Mouse (Mus musculus) embryonic facial prominence, embryonic 14.5 days (tissue): Measurements from ENCODE around the gene Mindy1. TPM values are rescaled to one million over a fixed set of nuclear protein-coding genes. Genes with fewer than 3 reads are reported as not detected.
"Not testable (repeated sequence)": the region's sequence is repeated elsewhere in the genome, so short reads cannot be mapped to it uniquely, and the experiment has no call there.

ENCODE experiments used
- ATAC-seq: fragments of 200-750 bp; cut with Nextera tagmentation; 2 replicates; pipeline ENCODE4 v1.8.0; 2017; ENCODE audit warnings: low read depth, moderate number of reproducible peaks, moderate TSS enrichment
- DNase-seq: peaks from one replicate; pipeline ENCODE4 v3.0.0-alpha.2; 2015; ENCODE audit warnings: low spot score
- H3K27ac ChIP-seq: fragments of 300-500 bp; sonication (generic); replicated peaks from 2 replicates; pipeline ENCODE4 v1.5.1; 2014; ENCODE audit warnings: low read depth, mild to moderate bottlenecking, low read length, moderate library complexity
- H3K27me3 ChIP-seq: fragments of 300-500 bp; sonication (generic); replicated peaks from 2 replicates; pipeline ENCODE4 v1.6.1; 2014; ENCODE audit warnings: low read length; ENCODE audit not compliant: control insufficient read depth, insufficient read depth
- H3K36me3 ChIP-seq: fragments of 300-500 bp; sonication (generic); 2 replicates; pipeline ENCODE4 v1.6.1; 2014; ENCODE audit warnings: low read length, mixed read lengths; ENCODE audit not compliant: control insufficient read depth, insufficient read depth
- H3K4me1 ChIP-seq: fragments of 300-500 bp; sonication (generic); 2 replicates; pipeline ENCODE4 v1.6.1; 2014; ENCODE audit warnings: antibody characterized with exemption, low read length; ENCODE audit not compliant: control insufficient read depth, insufficient read depth
- H3K4me2 ChIP-seq: fragments of 300-500 bp; sonication (generic); 2 replicates; pipeline ENCODE4 v1.6.1; 2014; ENCODE audit warnings: low read depth, mild to moderate bottlenecking, low read length, moderate library complexity, mixed read lengths
- H3K4me3 ChIP-seq: fragments of 300-500 bp; sonication (generic); 2 replicates; pipeline ENCODE4 v1.5.1; 2014; ENCODE audit warnings: low read depth, mild to moderate bottlenecking, low read length
- H3K9ac ChIP-seq: fragments of 300-500 bp; sonication (generic); 2 replicates; pipeline ENCODE4 v1.6.1; 2014; ENCODE audit warnings: low read depth, mild to moderate bottlenecking, low read length, moderate library complexity, mixed read lengths
- H3K9me3 ChIP-seq: fragments of 300-500 bp; sonication (generic); 2 replicates; pipeline ENCODE4 v1.6.1; 2016; ENCODE audit warnings: low read length; ENCODE audit not compliant: control insufficient read depth
- WGBS: fragments of 180-500 bp; shearing (Covaris S2); extraction: QIAGEN DNeasy Blood & Tissue Kit; methylation state at CpG from one replicate; pipeline ENCODE4 v1.1.7; 2014; 5-methylcytosine and 5-hydroxymethylcytosine counted together
- polyA plus RNA-seq: library from polyadenylated mRNA; unstranded; fragments of >200 nt; fragmentation: Nextera tagmentation; extraction: Ambion mirVana; gene quantifications from 2 replicates; pipeline ENCODE4 v1.2.1, GENCODE M21; 2014

Gene Mindy1
- polyA plus RNA-seq, 1 experiment from 2014 or later, result 37.7 TPM

DNA sequence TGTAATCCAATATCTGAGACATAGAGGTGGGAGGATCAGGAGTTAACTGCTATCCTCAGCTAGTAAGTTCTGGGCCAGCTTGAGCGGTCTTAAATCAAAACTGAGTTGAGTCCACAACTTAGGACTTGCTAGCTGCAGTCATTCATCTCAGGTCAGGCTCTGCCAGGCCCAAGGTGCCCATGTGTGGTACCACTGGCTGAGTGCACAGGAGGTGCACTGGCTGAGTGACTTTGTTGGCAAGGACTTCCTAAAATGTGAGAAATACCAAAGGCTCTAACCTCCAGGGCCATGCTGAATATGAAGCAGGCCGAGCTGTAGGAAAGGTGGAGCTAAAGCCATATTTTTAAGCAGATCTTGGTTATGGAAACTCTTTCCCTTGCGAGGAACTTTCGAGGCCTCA lies 56.2 kb downstream of the Mindy1 start:
- WGBS, result 96% methylated on average over 4 of the region's 4 CpGs
- H3K27me3 ChIP-seq, result no peaks in the 10 kb centered on the region

DNA sequence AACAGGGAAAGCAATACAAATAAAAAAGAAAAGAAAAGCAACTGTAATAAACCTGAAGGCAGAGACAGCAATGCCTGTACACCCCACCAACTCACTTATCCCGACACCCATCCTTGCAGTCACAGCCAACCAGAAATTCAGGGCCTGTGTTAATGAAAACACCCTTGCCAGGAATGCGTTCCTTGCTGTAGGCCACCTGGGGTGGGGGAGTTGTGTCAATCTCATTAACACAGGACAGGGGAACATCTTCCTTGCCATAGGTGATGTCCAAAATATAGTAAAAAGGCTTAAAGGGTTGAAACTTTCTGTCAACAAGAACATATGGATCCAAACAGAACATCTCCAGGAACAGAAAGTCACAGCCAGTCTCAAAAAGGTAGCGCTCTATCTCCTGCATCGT lies 57.1 kb downstream of the Mindy1 start:
- Histone ChIP-seq H3K9ac (no peak overlapping the region), H3K36me3 (peaks cover 99% of the 10 kb centered on the region), H3K4me3 (no peak overlapping the region), H3K27ac (no peak overlapping the region), H3K9me3 (no peaks in the 10 kb centered on the region), H3K4me2 (no peak overlapping the region), H3K4me1 (no peaks in the 10 kb centered on the region), H3K27me3 (no peaks in the 10 kb centered on the region)
- DNase-seq (no peak), ATAC-seq (no peak)
- 92% methylated on average over 4 of the region's 4 CpGs for WGBS

More for the DNA sequence above, 56.2 kb downstream of the Mindy1 start:
- Histone ChIP-seq H3K4me1 (no peaks in the 10 kb centered on the region), H3K27ac (no peak overlapping the region), H3K9ac (no peak overlapping the region), H3K9me3 (no peaks in the 10 kb centered on the region), H3K4me2 (no peak overlapping the region), H3K4me3 (no peak overlapping the region), H3K36me3 (peaks cover 99% of the 10 kb centered on the region)
- DNase-seq, result no peak
- ATAC-seq, result no peak

DNA sequence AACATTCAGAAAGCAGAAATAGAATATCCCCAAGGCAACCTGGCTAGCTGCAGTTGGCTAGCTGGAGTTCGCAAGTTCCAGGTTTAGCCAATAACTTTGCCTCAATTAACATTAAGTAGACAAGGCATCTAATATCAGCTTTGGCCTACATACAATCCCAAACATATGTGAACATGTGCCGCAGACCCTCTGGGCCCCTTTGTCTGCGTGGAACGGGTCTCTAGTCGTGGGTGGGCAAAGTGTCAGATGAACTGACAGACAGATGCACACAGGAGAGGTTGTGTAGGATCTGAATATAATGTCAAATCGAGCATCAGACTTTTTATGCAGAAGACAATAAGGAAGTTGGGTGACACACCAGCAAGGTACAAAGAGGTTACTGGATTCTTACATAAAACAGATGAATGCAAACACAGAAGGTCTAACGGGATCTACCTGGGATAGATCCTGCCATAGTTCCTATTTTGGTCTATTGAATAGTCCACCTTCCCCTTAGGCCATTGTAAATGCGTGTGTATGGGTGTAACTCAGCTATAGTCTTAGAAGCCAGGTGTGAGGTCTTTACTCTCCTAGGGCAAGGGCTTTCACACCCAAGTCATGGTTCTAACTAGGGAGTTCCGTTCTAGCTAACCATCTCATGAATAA lies 62.3 kb downstream of the Mindy1 start:
- not testable (repeated sequence) for H3K27ac ChIP-seq, DNase-seq, H3K4me2 ChIP-seq, ATAC-seq, H3K4me3 ChIP-seq, H3K9me3 ChIP-seq, H3K9ac ChIP-seq, H3K27me3 ChIP-seq, H3K4me1 ChIP-seq
- peaks cover 92% of the 10 kb centered on the region for H3K36me3 ChIP-seq
- WGBS, result 91% methylated on average over 9 of the region's 9 CpGs

Other genes with a start within 250 kb of the Mindy1 start
- 234 and 252 TPM in 2 replicates for gene Psmd4, start 238.7 kb upstream of the Mindy1 start, polyA plus RNA-seq
- 13.7 and 14.9 TPM in 2 replicates for gene Pip5k1a, start 174.4 kb upstream of the Mindy1 start, polyA plus RNA-seq
- 107 and 118 TPM in 2 replicates for gene Vps72, start 170.3 kb upstream of the Mindy1 start, polyA plus RNA-seq
- 6.4 and 9.7 TPM in 2 replicates for gene Tmod4, start 156.9 kb upstream of the Mindy1 start, polyA plus RNA-seq
- 58.3 and 62.2 TPM in 2 replicates for gene Scnm1, start 147.3 kb upstream of the Mindy1 start, polyA plus RNA-seq
- gene Lysmd1, start 147.3 kb upstream of the Mindy1 start, polyA plus RNA-seq, result 12.0 and 13.2 TPM in 2 replicates
- gene Tnfaip8l2, start 139.0 kb upstream of the Mindy1 start, polyA plus RNA-seq, result 5.8 and 6.4 TPM in 2 replicates
- 14.4 and 16.6 TPM in 2 replicates for gene Sema6c, start 120.9 kb upstream of the Mindy1 start, polyA plus RNA-seq
- gene Gabpb2, start 63.4 kb upstream of the Mindy1 start, polyA plus RNA-seq, result 7.8 and 8.0 TPM in 2 replicates
- gene Cdc42se1, start 52.6 kb upstream of the Mindy1 start, polyA plus RNA-seq, result 111 and 125 TPM in 2 replicates
- 36.9 and 37.2 TPM in 2 replicates for gene Mllt11, start 49.2 kb upstream of the Mindy1 start, polyA plus RNA-seq
- gene Gm128, start 39.7 kb upstream of the Mindy1 start, polyA plus RNA-seq, result 0.38 and 0.41 TPM in 2 replicates
- gene Bnipl, start 30.2 kb upstream of the Mindy1 start, polyA plus RNA-seq, result 6.1 and 6.9 TPM in 2 replicates
- 24.2 and 24.4 TPM in 2 replicates for gene Prune1, start 731 bp downstream of the Mindy1 start, polyA plus RNA-seq
- gene Anxa9, start 25.8 kb downstream of the Mindy1 start, polyA plus RNA-seq, result 2.8 TPM in 2 replicates
- gene Cers2, start 33.4 kb downstream of the Mindy1 start, polyA plus RNA-seq, result 133 and 134 TPM in 2 replicates
- 39.3 and 44.2 TPM in 2 replicates for gene Setdb1, start 75.9 kb downstream of the Mindy1 start, polyA plus RNA-seq
- gene 4930558C23Rik, start 121.5 kb downstream of the Mindy1 start, polyA plus RNA-seq, result 0.30 TPM in 1 of 2 replicates, not detected in the other
- 32.5 and 38.1 TPM in 2 replicates for gene Arnt, start 153.0 kb downstream of the Mindy1 start, polyA plus RNA-seq
- 113 and 147 TPM in 2 replicates for gene Ctsk, start 217.9 kb downstream of the Mindy1 start, polyA plus RNA-seq
- 21.8 and 22.8 TPM in 2 replicates for gene Ctss, start 245.4 kb downstream of the Mindy1 start, polyA plus RNA-seq